Mouse (Mus musculus): Measurements from ENCODE around the gene Lrfn4.

The Lrfn4 gene

GRCm38 (mm10) chr19:4615151-4616093, at the start of gene Lrfn4:
TSS of gene Lrfn4 (minus strand) at chr19:4615667.
- peak; percentile 98 for DNase-seq (ENCODE audit: low read depth, low spot score)

GRCm38 (mm10) chr19:4658156-4658555, 42.7 kb upstream of the Lrfn4 start:
- DNase-seq (ENCODE audit: low read depth, low spot score) = peak; percentile 22

- DNase-seq (ENCODE audit: low read depth, low spot score) = peak; percentile 74
Measured at GRCm38 (mm10) chr19:4646917-4647492, 31.5 kb upstream of the Lrfn4 start.

GRCm38 (mm10) chr19:4644271-4644670, 28.8 kb upstream of the Lrfn4 start:
- DNase-seq (ENCODE audit: low read depth, low spot score) = peak; percentile 94

GRCm38 (mm10) chr19:4635986-4636385, 20.5 kb upstream of the Lrfn4 start:
- no peak for DNase-seq (ENCODE audit: low read depth, low spot score)

GRCm38 (mm10) chr19:4628819-4629218, 13.4 kb upstream of the Lrfn4 start:
- peak; percentile 88 for DNase-seq (ENCODE audit: low read depth, low spot score)

GRCm38 (mm10) chr19:4625829-4626535, 10.5 kb upstream of the Lrfn4 start:
- DNase-seq (ENCODE audit: low read depth, low spot score) = no peak

GRCm38 (mm10) chr19:4625179-4625828, 9.8 kb upstream of the Lrfn4 start, which contains the start of gene Rce1:
TSS of gene Rce1 (minus strand) at chr19:4625641.
- DNase-seq (ENCODE audit: low read depth, low spot score) = peak; percentile 93

GRCm38 (mm10) chr19:4624406-4625178, 9.1 kb upstream of the Lrfn4 start:
- no peak for DNase-seq (ENCODE audit: low read depth, low spot score)

- DNase-seq (ENCODE audit: low read depth, low spot score) = no peak
Measured at GRCm38 (mm10) chr19:4624006-4624405, 8.5 kb upstream of the Lrfn4 start.

- DNase-seq (ENCODE audit: low read depth, low spot score) = no peak
Measured at GRCm38 (mm10) chr19:4623419-4623818, 8.0 kb upstream of the Lrfn4 start.

- DNase-seq (ENCODE audit: low read depth, low spot score) = no peak
Measured at GRCm38 (mm10) chr19:4622780-4623179, 7.3 kb upstream of the Lrfn4 start.

GRCm38 (mm10) chr19:4620721-4621120, 5.3 kb upstream of the Lrfn4 start:
- no peak for DNase-seq (ENCODE audit: low read depth, low spot score)

- DNase-seq (ENCODE audit: low read depth, low spot score) = no peak
Measured at GRCm38 (mm10) chr19:4619461-4619860, 4.0 kb upstream of the Lrfn4 start.

GRCm38 (mm10) chr19:4618183-4618582, 2.7 kb upstream of the Lrfn4 start:
- peak; percentile 63 for DNase-seq (ENCODE audit: low read depth, low spot score)

- no peak for DNase-seq (ENCODE audit: low read depth, low spot score)
Measured at GRCm38 (mm10) chr19:4616546-4616945, 1.1 kb upstream of the Lrfn4 start.

- peak; percentile 55 for DNase-seq (ENCODE audit: low read depth, low spot score)
Measured at GRCm38 (mm10) chr19:4614305-4615150, 939 bp downstream of the Lrfn4 start.

- DNase-seq (ENCODE audit: low read depth, low spot score) = no peak
Measured at GRCm38 (mm10) chr19:4613464-4614304, 1.8 kb downstream of the Lrfn4 start.
